Mouse (Mus musculus) CH12F3 (cell line): Measurements from ENCODE around the gene Lats2.
"Not testable (repeated sequence)": the region's sequence is repeated elsewhere in the genome, so short reads cannot be mapped to it uniquely, and the experiment has no call there.

Experiments
- in situ Hi-C: fragments of 300-500 bp; cut with MboI; formaldehyde crosslinking; loops from 2 replicates; pipeline ENCODE4 v1.14.3; 2020; ENCODE audit warnings: low sequenced_read_pairs

The Lats2 gene

DNA sequence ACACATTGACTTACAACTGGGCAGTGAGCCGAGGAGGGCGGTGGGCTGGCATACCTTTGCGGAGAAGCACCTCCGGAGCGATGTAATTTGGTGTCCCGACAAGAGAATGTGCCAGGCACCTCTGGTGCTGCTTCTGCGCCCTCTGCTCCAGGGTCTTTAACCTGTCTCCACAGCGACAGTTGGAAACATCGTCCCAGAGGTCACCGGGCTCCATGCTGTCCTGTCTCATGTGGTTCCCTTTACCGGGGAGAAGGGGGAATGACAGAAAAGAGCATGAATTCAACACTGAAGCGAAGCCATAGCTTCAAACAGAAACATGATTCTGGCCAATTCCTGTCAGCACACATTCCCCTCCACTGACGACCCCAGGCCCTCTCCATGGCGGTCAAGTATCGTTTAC is 62.1 kb downstream of the Lats2 start:
- in situ Hi-C loops, result no loop called here

DNA sequence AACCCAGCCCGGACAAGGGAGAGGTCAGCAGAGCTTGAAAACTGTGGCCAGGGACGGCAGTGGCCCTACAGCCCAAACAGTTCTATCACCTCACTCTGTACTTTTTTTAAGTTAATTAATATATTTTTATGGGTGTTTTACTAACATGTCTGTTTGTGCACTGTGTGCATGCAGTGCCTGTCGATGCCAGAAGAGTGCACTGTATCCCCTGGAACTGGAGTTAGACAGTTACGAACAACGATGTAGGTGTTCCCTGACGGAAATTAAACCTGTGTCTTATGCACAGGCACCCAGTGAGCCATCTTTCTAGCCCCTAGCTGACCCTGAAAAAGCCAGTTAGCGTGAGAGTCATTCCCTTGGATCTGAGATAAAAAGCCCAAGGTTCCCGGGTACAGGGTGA is 62.6 kb downstream of the Lats2 start:
- in situ Hi-C loops, result no loop called here

DNA sequence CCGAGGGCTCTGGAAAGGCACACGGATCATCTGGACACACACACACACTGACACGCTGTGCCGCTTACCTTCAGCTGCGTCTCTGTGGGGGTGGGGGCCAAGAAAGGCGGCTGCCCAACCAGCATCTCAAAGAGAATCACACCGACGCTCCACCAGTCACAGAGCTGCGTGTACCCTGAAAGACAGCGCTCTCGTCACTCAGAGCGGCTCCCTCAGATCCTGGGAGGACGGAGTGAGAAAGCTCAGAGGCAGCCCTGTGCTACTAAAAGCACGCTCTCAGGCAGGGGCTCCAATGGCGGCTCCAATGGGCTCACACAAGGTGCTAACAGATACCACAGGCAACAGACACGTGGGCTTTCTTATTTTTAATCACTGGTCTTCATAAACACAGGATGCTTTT is 63.9 kb downstream of the Lats2 start:
- in situ Hi-C loops, result no loop called here

DNA sequence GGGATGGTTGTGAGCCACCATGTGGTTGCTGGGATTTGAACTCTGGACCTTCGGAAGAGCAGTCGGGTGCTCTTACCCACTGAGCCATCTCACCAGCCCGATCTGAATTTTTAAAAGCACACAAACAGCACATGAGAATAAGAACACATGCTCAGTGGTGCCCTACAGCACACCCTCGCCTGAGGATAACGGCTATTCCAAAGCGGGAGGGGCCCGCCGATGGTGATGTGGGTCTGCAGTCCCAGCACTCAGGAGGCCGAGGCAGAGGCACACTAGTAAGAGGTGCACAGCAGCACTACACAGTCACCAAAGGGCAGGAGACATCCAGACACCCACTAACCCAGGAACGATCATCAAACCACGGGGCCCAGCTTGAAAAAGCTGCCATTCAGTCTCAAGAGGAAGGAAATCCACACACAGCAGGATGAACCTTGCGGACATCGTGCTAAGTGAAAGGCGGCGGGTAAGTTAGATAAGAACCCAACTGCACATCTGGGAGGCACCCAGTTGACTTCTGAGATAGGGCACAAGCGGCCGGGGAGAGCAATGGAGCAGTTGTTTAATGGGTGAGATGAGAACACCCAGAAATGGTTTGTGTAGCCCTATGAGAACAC is 65.6 kb downstream of the Lats2 start:
- in situ Hi-C loops, result no loop called here

DNA sequence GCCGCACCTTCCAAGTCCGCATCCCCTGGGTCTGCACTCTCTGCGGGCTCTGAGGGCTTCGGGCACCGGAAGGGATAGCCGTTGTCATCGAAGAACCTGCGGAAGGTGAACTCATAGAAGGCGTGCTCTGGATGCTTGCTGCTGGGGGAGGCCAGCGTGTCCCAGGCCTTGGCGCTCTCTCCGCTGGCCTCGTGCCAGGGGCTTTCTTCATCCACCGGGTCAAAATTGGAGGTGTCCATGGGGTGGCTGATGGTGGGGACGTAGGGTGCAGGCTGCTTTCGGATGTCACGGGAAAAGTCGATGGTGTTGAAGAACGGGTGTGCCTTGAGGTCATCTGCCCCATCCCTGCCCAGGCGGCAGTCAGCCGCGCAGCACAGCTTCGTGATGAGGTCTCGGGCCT is 66.9 kb downstream of the Lats2 start:
- in situ Hi-C loops, result no loop called here

DNA sequence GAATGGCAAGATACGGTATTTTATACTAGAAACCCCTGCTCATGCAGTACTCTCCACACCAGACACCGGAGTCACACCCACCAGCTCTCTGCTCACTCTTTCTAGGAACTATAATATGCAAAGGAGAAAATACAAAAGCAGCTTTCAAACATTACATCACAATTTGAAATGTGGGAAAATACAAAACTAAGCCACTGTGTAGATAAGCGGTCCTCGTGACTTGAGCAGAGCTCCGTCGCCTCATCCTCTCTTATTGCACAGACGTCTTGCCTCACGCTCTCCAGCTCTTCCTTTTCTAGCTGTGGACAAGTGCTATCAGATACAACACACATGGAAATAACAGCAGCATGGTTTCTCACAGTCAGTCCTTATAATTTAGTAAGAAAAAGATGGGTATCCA is 67.5 kb downstream of the Lats2 start:
- in situ Hi-C loops, result no loop called here

DNA sequence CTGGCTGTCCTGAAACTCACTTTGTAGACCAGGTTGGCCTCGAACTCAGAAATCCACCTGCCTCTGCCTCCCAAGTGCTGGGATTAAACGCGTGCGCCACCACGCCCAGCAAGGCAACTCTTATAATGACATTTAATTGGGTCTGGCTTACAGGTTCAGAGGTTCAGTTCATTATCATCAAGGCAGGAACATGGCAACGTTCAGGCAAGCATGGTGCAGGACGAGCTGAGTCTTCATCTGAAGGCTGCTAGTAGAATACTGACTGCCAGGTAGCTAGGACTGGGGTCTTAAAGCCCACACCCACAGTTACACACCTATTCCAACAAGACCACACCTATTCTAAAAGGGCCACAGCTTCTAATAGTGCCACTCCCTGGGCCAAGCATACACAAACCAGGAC is 70.1 kb downstream of the Lats2 start:
- in situ Hi-C loops, result loop anchor here (5.0 to 10.0 kb wide), 2 partner anchors 229 to 1427 kb away; no protein-coding TSS in a partner anchor

DNA sequence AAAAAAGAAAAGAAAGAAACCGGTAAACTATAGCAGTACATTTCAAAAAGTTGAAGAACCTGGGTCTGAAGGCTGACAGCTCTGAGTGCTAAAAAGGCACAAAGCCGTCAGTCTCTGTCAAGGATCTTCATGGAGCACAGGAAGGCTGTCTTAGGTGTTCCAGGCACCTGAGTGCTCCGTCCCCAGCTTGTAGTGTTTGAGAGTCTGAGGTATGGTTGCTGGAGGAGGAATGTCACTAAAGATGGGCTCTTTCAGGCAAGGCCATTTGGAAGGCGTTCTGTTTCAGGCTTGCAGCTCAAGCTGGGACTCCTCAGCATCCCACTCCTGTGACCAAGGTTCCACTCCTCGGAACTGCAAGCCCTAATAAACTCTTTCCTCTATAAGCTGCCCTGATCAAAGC is 70.7 kb downstream of the Lats2 start:
- in situ Hi-C loops, result loop anchor here (5.0 to 10.0 kb wide), 2 partner anchors 230 to 1427 kb away; no protein-coding TSS in a partner anchor

DNA sequence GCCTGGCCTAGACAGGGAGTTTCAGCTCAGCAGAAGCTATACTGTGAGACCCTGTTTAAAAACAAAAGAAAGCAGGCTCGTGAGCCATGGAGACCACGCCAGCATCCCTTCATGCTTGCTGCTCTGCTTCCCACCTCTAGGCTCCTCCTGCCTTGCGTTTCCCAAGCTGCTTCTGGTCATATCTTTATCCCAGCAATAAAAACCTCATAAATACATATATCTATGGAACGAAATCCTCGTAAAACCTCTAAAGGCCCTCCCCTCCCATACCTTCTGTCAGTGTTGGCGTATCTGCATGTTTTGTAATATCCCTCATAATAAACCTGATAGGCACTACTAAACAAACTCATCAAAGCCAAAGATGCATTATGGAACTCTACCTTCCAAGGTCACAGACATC is 71.5 kb downstream of the Lats2 start:
- in situ Hi-C loops, result loop anchor here (5.0 to 10.0 kb wide), 2 partner anchors 231 to 1428 kb away; no protein-coding TSS in a partner anchor

DNA sequence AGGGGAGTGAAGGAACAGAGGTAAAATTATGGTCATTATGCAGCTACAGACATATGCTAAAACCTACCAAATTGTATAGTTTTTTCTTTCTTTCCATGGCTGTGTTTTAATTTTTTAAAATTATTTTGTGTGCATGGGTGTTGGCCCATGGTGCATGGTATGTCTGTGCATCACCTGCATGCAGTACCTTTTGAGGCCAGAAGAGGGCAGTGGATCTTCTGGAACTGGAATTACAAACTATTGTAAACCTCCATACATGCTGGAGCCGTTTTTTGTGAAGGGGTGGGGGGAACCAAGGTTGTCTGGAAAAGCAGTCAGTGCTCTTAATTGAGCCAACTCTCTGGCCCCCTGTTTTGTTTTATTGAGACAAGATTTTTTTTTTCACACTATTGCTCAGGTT is 73.6 kb downstream of the Lats2 start:
- in situ Hi-C loops, result loop anchor here (10.0 kb wide), 1 partner anchor 1430 kb away; no protein-coding TSS in a partner anchor

DNA sequence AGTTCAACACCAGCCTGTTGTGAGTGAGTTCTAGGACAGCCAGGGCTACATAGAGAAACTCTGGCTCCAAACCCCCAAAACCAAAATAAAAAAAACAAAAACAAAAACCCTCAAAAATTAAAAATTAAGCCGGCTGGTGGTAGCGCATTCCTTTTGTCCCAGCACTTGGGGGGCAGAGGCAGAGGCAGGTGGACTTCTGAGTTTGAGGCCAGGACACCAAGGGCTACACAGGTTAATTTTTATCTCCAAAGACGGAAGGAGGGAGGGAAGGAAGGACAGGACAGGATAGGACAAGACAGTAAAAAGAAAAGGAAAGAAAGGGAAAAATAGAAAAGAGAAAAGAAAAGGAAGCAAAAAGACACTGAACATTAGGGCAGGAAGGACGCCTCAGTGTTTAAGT is 75.4 kb downstream of the Lats2 start:
- in situ Hi-C loops, result loop anchor here (10.0 kb wide), 1 partner anchor 1432 kb away; no protein-coding TSS in a partner anchor

DNA sequence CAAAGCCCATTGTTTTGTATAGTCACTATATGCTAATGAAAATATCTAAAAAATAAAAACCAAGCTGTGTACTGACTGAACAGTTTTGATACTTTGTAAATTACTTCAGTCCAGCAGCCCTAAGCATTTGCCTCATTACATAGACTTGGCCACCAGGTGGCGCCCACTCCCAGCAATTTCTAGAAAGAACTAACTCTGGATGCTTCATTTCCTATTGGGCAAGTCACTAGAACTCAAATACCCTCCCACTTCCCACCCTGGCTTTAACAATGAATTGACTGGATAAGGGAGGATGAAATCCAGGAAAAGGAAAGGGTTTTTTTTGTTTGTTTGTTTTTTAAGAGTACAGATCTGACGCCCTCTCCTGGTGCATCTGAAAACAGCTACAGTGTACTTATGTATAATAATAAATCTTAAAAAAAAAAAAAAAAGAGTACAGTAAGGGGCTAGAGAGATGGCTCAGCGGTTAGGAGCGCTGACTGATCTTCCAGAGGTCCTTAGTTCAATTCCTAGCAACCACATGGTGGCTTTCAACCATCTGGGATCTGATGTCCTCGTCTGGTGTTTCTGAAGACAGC is 78.1 kb downstream of the Lats2 start:
- in situ Hi-C loops, result loop anchor here (10.0 kb wide), 1 partner anchor 1435 kb away; no protein-coding TSS in a partner anchor

DNA sequence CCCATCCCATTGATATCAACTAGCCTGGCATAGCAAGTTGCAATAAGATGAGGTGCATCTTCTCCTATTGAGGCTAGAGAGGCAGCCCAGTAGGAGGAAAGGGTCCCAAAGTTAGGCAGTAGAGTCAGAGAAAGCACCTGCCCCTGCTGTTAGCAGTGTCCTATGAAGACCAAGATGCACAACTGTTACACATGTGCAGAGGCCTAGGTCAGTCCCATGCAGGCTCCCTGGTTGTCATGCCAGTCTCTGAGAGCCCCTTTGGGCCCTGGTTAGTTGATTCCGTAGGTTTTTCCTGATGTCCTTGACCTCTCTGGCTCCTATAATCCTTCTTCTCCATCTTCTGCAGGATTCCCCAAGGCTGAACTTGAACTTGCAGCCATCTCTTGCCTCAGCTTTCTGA is 78.7 kb downstream of the Lats2 start:
- in situ Hi-C loops, result no loop called here

DNA sequence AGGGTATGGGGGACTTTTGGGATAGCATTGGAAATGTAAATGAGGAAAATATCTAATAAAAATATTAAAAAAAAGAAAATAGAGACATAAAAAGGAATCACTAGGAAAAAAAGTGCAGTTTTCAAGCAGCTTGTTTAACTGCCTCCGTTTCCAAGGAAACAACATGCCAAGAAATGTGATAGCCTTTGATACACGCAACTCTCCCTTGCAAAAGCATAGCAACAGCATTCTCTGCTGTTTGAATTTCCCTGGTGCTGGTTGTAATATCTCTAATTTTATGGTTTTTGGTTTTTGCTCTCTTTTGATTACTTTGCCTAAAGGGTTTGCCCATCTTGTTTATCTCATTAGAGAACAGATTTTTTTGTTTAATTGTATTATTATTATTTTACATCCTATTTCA is 82.7 kb downstream of the Lats2 start:
- in situ Hi-C loops, result no loop called here

DNA sequence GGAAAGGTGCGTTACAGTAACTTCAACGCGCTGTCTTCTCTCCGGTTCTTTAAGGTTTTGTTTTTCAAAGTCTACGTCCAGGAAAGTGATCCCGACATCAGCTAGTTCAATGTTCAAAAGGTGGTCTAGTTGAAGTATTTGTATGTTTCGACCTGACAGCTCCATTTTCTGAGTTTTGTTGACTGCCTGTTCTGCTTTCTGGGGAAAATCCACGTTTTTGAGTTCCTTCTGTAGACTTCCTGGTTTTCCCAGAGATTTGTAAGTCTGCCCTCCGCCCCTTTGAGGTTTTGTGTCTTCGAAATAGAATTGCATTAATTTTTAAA is 92.6 kb downstream of the Lats2 start:
- in situ Hi-C loops, result no loop called here

DNA sequence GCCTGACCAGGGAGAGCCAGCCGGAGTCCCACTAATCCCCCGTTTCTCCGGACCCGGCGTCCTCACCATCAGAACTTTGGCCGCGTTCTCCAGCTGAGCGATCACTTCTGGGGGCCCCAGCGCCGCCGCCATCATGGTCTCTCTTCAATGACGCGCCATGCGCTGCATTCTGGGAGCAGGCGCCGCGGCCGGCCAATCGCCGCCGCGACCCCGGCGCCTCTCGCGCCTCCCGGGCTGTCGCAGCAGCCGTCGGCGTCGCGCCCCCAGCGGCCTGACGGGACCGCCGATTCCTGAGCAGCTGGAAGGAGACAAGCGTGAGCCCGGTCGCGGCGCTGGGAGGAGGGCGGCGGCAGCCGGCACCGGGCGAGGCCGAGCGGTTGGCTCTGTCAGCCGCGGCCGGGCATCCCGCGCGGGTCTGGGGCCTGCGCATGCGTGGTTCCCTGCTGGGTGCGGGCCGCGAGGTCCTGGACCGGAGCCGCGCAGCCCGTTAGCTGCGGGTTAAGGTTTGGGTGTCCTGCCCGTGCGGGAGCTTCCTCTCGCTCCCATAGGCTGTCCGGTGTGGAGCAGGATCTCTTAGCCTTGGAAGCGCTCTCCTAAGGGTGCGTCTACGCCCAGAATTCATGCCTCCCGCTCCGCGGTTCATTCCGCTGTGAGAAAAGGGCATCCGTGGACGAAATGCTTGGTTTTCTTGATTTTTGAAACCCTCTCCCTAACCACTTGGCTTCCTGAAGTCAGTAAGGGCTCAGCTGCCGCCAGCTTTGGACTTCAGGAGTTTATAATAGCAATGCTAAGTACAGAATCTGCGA is 93.2 kb downstream of the Lats2 start, which contains the start of gene Xpo4:
TSS of gene Xpo4 (minus strand) at position 609 of the 806 bp plus-strand sequence.
- in situ Hi-C loops, result no loop called here

DNA sequence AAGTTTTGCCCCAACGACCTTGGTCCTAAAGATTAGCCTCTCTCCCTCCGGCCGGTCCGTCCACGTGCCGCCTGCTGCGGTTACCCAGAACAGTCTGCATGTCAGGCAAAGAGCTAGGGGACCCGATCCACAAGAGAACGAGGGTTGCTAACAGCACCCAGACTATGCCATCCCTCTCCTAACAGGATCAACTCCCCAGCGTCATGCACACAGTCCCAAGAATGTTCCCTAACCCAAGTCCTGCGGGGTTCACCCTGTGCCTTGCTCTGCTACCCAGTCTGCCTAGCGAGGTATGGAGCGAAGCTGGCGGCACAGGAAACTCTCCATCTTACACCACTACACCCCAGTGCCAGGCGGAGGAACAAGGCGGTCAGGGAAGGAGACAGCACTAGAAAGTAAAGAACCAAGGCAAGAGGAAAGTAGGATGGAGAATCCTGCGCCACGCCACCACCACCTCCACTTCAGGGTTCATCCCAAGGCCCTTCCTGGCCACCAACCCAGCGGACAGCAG is 93.8 kb downstream of the Lats2 start:
- in situ Hi-C loops, result no loop called here

DNA sequence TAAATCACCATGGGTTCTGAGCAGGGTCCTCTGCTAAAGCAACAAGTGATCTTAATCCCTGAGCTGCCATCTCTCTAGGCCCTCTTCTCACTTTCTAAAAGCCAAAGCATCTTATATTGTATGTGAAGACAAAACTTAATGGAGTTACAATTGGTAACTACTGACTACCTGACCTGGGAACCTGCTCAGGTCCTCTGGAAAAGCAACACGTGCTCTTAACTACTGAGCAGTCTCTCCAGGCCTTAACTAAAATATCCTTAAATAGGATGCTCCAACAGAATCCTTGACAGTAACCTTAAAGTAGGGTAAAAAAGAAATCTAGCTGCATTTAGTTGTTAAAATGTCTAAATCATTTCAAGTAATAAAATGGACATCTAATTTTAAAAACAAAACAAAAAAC is 94.6 kb downstream of the Lats2 start:
- in situ Hi-C loops, result no loop called here

DNA sequence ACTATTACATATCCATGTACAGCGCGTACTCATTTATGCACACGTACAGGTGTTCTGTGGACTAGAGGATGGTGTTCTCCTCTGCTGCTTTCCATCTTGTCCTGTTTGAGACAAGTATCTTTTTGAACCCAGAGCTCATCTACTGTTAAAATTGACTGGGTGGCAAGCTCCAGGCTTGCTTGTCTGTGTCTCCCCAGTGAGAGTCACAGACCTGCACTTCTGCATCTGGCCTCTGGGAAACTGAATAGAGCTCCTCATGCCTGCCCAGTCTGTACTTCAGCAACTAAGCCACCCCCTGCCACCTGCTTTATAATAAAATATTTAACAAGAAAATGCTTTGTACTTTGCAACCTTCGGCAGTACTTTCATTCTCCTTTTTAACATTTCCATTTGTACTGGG is 99.9 kb downstream of the Lats2 start:
- in situ Hi-C loops, result no loop called here

DNA sequence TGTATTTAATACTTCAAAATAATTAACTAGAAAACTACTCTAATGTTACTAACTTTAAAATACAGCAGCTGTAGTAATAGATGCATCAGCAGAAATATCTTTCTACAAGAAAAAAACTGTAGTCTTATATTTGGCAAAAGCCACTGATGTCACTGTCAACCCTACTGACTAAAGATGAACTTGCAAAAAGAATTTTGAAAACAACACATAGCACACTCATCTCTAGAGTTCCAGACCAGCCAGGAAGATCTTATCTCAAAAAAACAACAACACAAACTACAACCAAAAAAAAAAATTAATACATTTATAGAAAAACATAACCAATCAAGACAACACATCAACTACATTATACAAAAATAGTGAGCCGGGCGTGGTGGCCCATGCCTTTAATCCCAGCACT is 100.7 kb downstream of the Lats2 start:
- in situ Hi-C loops, result no loop called here

DNA sequence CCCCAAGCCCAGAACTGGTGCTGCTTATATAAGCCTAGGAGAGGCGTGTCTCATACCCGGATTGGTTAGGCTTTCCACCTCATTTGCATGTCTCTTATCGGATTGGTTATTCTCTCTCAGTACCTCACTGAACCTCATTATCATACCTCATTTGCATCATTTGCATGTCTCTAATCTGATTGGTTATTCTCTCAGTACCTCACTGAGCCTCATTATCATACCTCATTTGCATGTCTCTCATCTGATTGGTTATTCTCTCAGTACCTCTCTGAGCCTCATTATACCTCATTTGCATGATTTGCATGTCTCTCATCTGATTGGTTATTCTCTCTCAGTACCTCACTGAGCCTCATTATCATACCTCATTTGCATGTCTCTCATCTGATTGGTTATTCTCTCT is 101.7 kb downstream of the Lats2 start:
- in situ Hi-C loops, result not testable (repeated sequence)

DNA sequence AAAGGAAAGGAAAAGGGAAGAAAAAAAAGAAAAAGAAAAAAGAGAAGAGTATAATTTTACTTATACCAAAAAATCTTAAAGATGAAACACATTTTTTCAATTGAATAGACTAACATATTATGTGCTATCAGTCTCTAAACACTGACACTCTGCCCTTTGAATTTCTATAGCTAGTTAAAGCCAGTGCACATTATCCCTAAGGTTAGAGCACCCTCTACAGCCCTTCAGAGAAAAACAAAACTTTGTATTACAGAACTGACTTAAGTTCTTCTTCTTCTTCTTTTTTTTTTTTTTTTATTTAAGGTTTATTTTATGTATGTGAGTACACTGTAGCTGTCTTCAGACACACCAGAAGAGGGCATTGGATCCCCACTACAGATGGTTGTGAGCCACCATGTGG is 108.7 kb downstream of the Lats2 start:
- in situ Hi-C loops, result no loop called here
